Mouse (Mus musculus) megakaryocyte, adult 5-6 weeks (primary cell): ENCODE results near the gene Wnt11. TPM values are rescaled to one million over a fixed set of nuclear protein-coding genes. Genes with fewer than 3 reads are reported as not detected.

Source experiments
- ATAC-seq: 2 replicates; pipeline ENCODE4 v1.8.0; 2016; ENCODE audit warnings: mild to moderate bottlenecking, inconsistent platforms; ENCODE audit not compliant: poor library complexity, severe bottlenecking
- total RNA-seq, 2 experiments: library from RNA; stranded (forward) in 1 of 2; stranded (reverse) in 1 of 2; fragments of 153-499, 151-499 nt in 1 of 2; fragments of 221-1000, 200-1000 nt in 1 of 2; gene quantifications; 2 replicates each; pipeline versions ENCODE4 v1.2.3 to v1.2.4; 2015 to 2017

Gene Wnt11
- total RNA-seq, 2 experiments from 2014 or later: 0.15 TPM; not detected in 1

DNA sequence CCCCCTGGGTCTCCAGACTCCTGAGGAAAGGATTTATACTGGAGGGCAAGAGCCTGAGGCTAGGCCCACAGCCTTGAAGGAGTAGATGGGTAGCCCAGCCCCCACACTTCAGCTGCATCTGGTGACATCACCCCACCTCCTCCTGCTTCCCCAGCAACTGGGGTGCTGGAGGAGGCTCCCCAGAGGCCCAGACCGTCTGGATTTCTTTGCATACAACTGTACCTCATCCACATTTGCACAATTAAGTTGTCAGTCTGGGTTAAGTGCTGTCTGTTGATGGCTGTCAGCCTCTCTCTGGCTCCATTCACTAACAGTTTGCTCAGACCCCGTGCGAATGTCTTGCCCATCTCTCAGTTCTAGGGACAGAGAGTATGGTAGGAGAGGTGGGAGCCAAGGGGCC lies 6.9 kb upstream of the Wnt11 start:
- ATAC-seq: no peak

DNA sequence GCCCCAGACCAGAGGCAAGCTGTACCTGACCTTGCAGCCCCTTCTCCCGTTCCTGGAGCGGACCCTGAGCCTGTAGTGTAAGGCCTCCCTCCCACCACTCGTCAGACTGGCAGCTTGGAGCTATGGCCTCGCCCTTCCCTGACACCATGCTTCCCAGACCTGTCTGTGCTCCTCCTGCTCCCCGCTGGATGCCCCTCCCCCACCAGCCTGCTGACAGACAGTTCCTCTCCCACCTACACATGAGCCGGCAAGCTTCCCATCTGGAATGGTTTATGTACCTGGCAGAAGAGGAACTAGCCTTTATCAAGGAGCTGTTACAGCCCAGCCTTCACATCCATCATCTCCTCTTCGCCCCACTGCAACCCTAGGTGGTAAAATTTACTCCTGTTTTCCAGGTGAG lies 6.0 kb upstream of the Wnt11 start:
- ATAC-seq: no peak

DNA sequence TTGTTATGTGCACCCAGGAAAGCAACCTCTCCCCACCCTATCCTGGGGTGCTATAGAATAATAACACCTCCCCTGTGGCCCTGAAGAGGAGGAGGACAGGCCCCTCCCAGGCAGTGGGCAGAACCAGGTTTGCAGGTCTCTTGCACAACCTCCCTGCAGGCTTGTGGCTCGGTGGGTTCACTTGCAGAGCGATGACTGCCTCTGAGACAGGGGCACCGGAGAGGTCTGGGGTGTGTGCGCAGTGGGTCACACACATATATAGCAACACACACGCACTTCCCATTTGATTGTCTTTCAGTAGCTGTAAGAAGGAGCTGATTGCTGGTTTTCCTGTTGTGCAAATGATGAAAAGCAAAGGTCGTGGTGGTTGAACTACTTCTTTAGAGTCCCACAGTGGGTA lies 3.6 kb upstream of the Wnt11 start:
- peak; percentile 57 for ATAC-seq

DNA sequence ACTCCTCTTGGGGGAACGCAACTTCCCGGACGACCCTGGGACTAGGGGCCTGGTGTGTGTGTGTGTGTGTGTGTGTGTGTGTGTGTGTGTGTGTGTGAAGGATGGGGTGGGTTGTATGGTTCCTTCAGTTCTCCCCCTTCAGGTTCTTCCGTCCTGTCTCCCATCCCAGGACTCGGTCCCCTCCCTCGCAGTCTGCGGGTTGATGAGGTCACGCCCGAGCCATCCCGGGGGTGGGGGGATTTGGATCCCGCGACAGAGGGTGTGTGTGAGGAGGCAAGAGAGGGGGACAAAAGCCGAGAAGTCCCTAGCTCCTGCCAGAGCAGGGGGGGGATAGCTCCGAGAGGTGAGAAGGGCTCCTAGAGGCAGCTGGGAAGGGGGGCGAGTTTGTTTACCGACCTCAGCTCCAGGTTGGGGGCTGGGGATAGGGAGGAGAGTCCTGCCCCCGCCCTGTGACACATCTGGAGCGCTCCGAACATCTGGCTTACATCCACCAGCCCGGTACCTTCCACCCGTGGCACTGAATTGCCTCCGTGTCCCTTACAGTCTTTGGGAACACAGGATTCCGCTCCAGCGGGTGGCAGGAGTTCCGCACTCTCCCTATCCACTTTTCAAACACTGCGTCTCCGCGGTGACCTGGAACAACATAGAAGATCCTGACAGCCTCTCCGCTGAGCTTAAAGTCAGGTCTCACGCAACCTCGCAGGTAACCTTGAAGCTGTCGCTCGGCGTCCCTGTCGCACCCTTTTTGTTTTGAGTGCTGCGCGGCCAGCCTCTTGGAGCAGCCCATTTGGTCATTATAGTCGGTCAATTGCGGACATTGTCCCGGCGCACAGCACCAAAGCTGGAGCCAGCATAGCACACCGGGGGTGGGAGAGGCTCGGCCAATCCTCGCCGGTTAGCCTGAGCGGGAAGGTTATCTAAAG lies 868 bp downstream of the Wnt11 start:
- no peak for ATAC-seq

DNA sequence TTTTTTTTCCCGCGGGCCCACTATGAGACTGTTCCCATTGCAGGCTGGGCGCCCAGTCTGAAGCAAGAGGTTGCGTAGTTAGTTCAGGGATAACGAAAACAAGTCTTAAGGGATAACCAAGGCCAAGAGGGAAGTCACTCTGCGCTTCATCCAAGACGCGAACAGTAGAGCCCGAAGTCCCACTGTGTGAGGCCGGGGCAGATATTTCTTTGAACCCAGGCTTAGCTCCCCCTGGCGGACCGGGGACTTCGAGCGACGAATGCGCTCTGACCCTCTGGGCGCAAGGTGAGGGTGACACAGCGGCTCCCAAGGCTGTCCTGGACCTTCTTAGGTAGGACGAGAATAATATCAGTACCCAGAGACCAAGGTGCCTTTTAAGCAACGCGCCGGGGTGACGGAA lies 1.7 kb downstream of the Wnt11 start:
- ATAC-seq: peak; percentile 39

DNA sequence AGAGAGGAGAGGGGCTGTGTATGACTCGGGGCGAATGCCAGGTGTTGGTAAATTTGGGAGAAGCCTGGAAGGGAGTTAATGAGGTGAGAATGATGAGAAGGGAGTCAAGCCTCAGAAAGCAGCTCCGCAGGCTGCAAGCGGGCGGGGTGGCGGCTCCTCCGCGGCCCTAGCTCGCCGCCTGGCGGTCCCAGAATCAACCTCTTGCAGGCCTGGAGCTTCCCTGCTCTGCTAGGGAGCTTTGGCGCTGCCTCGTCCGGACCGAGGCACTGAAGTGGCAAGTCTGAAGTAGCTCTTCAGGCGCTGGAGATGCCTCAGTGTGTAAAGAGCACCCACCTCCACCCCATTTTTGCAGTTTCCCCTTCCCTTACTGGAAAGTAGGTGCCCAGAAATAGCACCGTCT lies 3.0 kb downstream of the Wnt11 start:
- ATAC-seq: peak; percentile 64

DNA sequence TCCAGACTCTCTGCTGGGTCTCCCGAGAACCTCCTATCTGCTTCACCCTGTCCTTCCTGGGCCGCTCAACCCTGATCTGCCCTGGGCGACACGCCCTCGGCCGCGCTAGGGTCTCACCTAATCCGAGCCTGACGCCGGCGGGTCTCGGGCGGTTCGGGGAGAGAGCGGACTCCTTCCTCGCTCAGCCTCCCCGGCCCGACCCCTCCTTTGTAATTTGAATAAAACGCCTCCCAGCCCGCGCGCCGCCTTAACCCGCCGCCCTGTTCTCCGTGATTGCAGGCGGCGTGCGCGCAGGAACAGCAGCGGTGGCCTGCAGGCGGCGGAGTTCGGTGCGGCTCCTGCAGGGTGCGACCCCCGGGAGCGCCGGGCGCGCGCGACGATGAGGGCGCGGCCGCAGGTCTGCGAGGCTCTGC lies 3.8 kb downstream of the Wnt11 start:
- ATAC-seq: no peak

DNA sequence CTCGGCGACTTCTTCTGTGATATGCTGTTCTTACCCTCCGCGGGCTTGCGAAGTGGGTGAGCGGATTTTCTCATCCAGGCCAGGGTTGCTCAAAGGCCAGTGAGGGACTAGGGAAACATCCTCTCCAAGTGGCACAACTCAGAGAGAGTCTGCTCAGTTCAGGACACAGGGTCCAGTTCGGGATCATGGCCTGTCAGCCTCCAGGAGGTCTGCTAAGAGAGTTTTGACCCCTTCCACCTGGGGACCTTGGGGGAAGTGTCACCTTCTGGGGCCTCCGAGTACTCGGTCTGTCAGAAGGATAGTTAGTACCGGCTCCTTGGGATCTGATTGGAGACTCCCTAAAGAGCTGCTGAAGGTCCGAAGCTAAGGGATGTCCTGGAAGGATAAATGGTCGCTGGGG lies 4.4 kb downstream of the Wnt11 start:
- no peak for ATAC-seq

DNA sequence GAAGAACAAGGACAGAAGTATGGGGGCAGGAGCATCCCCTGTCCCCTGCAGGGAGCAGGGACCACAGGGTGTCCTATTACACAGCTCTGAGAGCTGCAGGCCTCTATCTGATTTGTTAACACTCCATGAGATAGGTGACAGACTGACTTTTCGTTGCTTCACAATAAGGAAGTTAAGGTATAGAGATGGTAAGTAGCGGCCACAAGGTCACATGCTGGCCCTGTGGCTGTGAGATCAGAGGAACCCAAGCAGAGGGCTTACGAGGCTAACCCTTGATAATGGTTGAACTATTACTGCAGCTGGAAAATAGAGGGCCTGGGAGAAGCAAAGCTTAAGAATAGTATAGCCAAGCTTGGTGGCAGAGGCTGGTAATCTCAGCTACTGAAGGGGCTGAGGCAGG lies 5.9 kb downstream of the Wnt11 start:
- ATAC-seq: peak; percentile 56

DNA sequence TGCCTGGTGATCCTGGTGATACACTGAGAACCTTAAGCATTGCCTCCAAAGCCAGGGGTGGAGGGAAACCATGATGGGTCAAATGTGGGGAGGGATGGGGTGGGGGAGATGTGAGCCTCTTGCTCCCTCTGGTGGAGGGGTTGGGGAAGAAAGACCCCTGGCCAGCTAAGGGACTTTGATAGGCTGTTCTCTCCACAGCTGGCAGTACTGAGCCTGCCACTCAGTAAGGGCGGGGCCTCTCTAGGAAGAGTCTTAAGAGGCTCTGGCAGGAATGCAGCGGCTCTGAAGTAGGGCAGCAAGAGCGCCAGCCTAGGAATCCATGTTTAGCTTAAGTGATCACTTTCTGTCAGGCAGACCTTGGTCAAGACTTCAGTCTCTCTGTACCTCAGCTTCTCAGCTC lies 6.9 kb downstream of the Wnt11 start:
- ATAC-seq: no peak

DNA sequence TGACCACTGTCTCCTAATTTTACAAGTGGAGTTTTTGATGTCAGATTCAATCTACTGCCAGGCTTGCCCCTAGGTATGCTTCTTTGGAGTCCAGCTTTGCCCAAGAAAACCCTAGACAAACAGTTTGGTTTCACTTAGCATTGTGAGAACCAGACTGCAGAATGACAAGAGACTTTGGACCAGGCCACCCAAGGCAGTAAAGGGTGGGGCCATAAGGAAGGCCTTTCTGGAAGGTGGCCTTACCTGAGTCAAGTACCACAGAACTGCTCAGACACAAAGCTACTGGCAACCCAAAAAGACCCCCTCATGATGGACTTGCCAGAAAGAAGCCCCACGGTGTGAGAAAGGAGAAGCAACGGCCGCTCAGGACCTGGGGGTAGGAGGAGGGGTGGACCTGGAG lies 8.1 kb downstream of the Wnt11 start:
- no peak for ATAC-seq

DNA sequence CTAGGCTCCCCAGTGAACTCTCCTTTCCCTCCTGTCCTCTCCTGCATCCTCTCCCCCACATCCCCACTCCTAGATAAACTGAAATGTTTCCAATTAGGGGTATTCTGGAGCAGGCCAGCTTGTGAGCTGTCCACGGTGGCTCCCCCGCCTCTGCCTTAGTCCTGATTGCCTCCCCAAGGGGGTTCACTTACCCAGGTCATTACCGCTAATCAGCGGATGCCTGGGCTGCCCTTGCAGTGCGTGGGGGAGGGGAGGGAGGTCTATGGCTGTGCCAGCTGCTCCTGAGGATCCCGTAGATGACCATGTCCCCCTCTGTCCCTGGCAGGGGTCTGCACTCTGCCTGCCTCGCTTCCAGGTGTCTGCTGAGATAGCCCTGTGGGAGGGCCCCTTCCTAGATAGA lies 8.7 kb downstream of the Wnt11 start:
- ATAC-seq: no peak

DNA sequence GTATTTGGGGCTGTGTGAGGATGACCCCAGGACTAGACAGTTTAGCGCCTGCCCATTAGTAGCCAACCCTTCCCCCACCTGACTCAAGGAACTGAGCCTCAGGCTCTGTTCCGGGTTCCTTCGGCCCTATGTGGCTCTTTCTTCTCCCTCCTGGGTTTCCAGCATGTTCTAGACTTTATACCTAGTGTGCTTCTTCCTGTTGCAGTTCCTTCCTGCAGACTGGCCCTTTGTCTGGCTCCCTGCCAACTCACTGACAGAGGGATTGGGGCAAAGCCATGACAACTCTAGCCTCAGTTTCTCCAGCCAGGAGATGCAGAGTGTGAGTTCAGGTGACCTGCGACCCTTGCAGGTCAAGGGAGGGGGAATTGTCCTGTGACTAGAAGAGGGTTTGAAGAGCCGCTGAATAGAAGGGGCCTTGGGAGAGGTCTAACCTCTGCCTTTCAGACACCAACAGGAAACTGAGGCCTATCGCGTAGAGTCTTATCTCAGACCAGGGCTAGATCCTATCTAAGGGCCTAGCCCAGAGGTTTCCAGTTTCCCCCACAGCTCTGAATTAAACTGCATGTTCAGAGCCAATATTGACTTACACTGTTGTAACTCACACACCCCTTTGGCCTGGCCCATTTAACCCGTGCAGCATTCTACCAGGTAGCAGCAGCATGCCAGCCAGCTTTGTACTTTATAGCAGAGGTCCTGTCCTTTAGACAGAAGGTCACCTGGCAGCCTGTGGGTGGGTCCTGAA lies 14.2 kb downstream of the Wnt11 start:
- ATAC-seq: peak; percentile 33

DNA sequence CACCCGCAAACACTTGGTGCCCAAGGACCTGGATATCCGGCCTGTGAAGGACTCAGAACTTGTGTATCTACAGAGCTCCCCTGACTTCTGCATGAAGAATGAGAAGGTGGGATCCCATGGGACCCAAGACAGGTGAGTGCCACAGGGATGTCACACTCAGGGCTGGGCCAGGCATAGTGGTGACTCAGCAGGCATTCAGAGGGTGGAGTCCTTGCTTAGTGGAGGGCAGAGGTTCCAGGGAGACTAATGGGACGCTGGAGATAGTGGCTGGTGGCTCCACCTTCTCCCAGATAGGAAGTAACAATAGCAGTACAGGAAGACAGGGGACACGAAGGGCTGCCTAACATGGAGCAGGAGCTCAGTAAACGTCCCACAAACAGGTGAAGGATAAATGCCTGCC lies 15.5 kb downstream of the Wnt11 start:
- no peak for ATAC-seq

DNA sequence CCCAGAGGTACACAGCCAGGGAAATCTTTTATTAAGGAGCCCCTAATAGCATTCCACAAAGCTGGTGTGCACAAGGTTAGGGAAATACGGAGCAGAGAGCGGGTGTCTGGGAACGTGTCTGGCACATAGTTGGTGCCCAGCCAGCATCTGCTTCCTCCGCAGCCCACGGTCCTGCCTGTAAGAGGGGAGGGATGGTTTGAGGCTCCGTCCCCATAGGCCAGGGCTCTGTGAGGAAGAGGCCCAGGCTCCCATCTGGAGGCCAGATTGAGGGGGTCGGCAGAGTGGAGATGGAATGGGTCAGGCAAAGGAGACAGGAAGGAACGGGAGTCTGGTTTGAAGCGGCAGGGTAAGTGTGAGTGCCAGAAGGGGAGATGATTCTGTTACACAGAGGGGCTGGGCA lies 16.3 kb downstream of the Wnt11 start:
- no peak for ATAC-seq

DNA sequence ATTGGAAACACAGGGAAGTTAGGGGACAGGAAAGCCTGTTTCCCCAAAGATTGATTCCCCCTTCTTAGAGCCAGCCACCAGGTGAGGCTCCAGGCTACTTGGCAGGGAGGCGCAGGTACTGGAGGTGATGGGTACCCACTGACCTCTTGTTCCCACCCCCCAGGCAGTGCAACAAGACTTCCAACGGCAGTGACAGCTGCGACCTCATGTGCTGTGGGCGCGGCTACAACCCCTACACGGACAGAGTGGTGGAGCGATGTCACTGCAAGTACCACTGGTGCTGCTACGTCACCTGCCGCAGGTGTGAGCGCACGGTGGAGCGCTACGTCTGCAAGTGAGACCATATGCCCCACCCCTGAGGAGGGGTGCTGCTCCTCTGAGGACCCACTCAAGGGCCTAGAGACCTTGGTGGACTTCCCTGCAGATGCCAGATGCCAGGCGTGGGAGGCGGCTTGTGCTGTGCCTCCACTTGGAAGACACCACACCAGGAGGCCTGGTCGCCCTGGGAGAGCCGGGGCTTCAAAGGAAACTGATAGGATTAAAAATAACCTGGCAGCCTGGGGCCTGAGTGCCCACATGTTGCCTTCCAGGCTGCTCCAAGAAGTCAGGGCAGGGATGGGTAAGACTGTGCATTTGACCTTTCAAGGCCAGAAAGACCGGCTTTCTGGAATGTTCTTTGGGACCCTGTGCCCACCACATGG lies 18.2 kb downstream of the Wnt11 start:
- ATAC-seq: no peak

DNA sequence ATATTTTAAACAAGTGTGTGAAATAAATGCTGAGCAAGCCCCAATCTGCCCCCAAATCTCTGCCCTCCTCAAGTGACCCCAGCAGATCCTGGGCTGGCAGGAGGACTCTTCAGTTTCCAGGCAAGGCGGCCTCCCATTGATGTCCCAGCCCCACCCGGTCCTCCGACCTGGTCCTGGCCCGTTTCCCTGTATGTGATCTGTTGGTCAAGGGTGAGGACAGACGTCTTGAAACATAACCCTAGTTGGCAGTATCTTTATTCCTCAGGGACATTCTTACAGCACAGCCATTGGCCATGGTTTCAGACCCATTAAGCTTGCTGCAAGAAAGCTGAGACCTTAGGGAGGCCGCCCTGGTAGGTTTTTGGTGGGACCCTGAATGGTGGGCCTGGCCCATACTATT lies 18.9 kb downstream of the Wnt11 start:
- ATAC-seq: no peak

DNA sequence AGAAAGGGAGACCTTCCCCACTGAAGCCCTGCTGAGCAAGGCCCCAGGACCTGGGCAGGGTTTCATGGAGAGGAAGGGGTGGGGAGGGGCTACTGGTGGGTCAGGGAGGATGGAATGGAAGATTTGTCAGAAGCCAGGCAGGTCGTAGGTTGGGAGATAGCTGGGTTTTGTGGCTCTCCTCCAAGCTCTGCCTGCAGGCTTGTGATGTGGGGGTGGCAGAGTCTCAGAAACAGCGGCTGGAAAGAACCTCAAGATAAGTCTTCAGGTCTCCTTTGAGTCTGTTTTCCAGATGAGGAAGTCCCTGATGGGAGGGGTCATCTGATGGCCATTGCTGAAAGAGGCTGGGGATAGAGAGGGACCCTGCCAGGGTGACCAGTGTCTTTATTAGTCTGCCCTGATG lies 20.5 kb downstream of the Wnt11 start:
- no peak for ATAC-seq

DNA sequence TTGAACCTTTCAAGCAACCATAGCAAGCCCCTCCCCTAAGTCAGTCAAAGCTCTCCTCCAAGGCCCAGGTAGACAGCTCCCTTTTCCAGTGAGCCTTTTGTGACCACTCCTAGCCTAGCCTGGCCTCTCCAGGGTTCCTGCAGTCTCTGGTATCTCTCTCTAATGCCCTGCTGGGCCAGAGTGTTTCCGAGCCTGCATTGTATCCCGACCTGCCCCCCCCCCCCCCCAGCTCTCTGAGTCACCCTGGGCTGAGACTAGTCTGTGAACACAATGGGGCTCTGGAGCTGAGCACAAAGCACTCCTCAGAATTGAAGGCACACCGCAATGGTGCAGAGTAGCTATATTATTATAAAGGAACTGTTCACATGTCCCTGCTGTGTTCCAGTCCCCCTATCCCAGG lies 21.2 kb downstream of the Wnt11 start:
- ATAC-seq: no peak

DNA sequence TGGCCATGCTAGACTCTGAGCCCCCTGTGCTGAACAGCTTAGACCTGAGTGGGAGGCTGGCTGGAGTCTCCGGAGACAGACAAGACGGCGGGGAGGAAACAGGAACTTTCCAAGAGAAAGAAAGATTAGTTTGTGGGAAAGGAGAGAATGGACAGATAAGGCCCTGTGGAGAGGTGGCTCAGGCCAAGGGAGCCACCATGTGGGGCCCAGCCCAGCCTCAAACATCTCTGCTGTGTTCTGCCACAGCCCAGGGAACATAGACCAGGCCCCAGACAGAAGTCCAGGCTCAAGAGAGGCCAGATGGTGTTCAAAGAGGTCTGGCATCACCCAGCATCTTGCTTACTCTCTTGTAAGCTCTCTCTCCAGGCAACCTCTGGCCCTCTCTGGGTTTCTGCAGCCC lies 22.2 kb downstream of the Wnt11 start:
- ATAC-seq: no peak

DNA sequence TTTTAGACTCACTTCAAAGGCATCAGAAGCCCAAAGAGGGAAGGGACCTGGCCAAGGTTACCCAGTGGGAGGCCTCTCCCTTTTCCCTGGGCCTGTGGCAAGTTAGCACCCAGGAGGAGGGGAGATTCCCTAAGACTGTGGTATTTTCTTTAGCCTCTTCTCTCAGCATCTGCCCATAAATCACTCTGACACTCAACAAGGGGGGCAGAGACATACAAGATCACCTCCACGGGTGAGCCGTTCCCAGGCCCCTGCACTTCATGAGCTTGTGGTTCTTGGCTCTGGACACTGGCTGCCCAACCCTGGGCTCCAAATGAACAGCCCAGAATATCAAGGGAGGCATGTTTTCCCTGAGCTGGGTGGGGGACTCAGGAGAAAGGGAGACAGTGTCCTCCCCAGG lies 26.1 kb downstream of the Wnt11 start:
- ATAC-seq: no peak

DNA sequence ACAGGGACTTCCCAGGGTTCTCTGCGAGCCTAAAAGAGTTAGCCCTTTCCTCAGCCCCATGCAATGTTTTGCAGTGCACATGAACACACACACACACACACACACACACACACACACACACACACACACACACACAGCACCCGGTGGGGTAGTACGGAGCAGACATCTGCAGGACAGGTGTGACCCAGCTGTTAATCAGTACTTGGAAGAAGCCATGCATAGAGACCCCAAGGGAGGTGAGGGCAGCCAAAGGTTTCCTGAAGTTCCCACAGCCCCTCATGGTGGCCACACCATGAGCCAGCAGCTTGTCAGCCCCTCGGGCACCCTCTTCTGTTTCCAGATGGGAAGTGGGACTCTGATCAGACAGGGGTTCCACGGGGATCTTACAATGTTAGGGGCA lies 28.1 kb downstream of the Wnt11 start:
- no peak for ATAC-seq
